Mouse (Mus musculus): Measurements from ENCODE around the gene Pced1b. TPM values are rescaled to one million over a fixed set of nuclear protein-coding genes. Genes with fewer than 3 reads are reported as not detected.

Pced1b gene
- total RNA-seq, 2 experiments from 2014 or later = 6.4 to 38.6 TPM

DNA sequence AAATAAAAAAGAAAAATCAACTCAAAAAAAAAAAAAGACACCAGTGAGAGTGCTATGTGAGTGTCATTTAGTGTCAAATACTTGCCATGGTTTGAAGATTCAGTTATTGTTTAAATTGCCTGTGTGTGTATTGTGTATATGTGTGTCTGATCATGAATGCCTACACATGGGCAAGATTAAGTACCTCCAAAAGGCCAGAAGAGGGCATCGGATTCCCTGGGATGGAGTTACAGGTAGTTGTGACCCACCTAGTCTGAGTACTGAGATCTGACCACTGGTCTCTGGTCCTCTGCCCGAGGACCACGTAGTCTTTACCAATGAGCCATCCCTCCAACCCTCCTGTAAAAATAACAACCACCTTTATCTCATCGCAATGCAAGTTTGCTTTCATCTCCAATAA is 7.5 kb downstream of the Pced1b start:
- ATAC-seq (replicated peaks; ENCODE audit: low FRiP score, low TSS enrichment, poor library complexity, severe bottlenecking) = no peak

DNA sequence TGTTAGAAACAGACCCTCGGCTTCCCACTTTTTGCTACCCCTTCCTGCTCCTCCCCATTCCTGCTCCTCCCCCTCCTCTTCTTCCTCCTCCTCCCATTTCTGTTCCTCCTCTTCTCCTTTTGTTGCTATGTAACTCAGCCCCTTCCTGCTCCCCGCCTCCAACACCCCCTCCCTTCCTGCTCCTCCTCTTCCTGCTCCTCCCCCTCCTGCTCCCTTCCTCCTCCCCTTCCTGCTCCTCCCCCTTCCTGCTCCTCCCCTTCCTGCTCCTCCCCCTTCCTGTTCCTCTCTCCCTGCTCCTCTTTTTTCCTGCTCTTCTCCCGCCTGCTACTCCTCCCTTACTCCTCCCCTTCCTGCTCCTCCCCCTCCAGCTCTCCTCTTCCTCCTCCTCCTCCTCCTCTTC is 8.9 kb downstream of the Pced1b start:
- no peak for ATAC-seq (replicated peaks; ENCODE audit: low FRiP score, low TSS enrichment, poor library complexity, severe bottlenecking)

DNA sequence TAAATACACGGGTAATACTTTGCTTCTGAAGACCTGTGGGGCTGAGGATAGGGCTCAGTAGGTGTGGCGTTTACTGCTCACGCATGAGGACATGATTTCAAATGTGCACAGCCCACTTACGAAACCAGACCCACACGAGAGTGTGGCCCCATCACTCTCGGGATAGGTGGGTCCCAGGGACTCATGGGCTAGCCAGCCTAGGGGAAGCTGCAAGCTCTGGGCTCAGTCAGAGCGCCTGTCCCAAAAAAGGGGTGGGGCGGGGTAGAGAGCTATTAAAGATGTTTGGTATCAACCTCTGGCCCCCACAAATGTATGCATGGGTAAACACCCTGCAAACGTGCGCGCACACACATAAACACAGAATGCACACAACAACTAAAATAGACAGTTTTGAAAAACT is 9.5 kb downstream of the Pced1b start:
- ATAC-seq (replicated peaks; ENCODE audit: low FRiP score, low TSS enrichment, poor library complexity, severe bottlenecking) = no peak

DNA sequence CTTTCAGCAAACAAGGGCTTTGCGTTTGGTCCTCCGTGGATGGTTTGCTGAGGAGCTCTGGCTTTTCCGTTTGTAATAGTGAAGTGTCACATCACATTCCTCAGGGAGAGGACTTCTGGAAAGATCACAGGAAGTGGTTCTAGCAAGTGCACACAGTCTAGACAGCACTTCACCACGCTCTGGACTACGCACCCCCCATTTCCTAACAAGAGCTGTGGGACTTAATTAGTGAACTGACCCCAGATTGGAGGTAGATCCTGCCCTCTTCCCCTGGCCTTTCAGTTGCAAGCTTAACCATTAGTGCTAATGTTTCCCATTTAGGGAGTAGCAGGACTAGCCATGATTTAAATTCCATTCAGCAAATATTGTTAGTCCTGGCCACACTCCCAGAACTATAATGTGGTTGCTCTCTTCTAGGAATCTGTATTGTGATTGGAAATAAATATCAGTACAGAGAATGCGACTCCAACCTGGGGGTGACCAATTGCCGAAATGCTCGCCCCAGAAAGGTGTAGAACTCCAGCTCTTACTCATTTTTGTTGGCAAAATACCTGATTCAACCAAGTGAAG is 10.4 kb downstream of the Pced1b start:
- no peak for ATAC-seq (replicated peaks; ENCODE audit: low FRiP score, low TSS enrichment, poor library complexity, severe bottlenecking)

DNA sequence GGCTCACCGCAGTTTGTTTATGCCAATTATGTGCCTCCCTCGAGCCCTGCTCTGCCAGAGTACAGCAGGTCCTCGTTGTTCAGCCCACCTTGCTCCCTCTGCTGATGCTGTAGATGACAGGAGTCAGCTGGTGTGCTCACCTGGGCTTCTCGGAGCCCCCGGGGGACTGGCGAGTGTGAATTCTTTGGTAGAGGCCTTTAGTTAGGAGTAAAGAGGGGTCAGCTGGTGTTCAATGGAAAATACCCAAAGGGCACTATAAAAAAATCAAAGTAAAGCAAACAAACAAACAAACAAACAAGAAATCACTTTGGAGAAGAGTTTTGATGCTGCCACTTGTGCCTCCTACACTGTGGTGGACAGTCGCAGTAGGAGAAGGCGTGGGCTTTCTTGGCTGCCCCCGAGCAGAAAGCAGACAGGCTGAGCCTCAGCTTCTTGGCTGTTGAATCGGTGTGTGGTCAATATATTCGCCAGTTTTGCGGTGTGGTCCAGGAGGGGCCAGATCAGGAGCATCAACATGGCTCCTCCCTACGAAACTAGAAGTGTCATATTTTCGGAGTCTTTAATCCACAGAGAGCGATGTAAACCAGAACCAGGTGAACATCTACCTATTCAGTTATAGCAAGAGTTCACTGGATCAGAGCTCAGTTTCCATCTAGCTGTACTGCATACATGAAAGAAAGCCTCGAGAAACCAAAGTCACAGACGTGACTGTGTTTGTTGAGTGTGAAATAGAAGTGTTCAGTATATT is 11.8 kb downstream of the Pced1b start:
- no peak for ATAC-seq (replicated peaks; ENCODE audit: low FRiP score, low TSS enrichment, poor library complexity, severe bottlenecking)

DNA sequence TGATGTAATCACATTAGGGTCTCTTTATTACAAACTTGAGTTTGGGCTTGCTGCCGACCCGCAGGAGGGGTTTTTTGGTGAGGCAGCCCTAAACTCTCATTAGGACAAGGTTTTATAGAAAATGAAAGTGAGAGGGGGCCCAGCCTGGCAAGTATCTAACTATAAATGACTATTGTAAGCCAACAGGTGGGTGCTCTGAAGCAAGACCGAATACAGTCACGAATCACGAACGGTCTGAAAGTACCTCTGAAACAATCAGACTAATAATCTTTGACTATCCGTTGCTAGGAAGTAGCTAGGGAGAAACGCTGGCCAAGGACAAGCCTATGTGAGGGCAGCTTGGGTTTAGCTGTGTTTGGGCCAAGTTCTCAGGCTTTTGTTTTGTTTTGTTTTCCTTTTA is 12.4 kb downstream of the Pced1b start:
- ATAC-seq (replicated peaks; ENCODE audit: low FRiP score, low TSS enrichment, poor library complexity, severe bottlenecking) = no peak

DNA sequence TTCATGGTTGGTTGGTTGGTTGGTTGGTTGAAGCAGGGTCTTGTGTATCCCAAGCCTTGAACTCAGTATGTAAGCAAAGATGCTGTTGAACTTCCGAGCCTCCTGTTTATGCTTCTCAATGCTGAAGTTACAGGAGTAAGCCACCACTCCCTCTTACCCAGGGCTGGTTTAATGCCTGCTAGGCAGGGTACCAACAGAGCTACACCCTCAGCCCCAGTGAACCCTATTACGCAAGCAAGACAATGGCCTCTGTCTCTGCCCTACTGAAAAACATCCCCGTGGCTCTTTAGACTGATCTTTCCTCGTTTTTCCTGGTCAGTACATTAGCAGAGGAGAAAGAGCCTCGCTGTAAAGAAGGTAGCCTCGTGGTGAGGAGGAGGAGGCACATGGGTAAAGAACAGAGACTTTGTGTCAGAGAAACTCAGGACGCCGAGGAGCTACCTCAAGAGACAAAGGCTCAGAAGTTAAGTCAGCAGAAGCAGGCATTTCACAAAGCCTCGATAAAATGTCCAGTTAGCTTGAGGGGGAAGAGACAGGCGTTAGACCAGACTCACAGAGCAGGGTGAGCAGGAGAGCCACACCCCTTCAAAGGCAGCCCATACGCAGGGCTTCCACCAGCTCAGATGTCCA is 13.2 kb downstream of the Pced1b start:
- 0 out of 2 replicates have a peak, but pooled peaks have one; percentile 50 for ATAC-seq (replicated peaks; ENCODE audit: low FRiP score, low TSS enrichment, poor library complexity, severe bottlenecking)

DNA sequence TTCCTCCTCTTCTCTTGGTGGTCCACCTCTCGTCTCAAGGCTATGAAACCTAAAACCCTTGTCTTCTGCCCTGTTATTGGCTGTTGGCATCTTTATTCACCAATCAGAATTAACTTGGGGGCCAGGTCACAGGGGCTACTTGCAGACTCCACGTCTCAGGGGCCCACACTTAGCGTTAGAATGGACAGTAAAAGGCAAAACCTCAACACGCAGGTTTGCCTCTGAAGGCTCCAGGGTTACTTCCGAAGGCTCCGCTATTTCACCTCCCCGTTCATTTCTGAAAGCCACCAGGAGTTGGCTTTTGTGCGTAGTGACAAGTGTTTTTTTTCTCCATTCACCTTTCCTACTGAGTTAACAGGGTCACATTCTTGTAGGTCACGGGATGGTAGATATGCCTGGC is 15.3 kb downstream of the Pced1b start:
- ATAC-seq (replicated peaks; ENCODE audit: low FRiP score, low TSS enrichment, poor library complexity, severe bottlenecking) = no peak

DNA sequence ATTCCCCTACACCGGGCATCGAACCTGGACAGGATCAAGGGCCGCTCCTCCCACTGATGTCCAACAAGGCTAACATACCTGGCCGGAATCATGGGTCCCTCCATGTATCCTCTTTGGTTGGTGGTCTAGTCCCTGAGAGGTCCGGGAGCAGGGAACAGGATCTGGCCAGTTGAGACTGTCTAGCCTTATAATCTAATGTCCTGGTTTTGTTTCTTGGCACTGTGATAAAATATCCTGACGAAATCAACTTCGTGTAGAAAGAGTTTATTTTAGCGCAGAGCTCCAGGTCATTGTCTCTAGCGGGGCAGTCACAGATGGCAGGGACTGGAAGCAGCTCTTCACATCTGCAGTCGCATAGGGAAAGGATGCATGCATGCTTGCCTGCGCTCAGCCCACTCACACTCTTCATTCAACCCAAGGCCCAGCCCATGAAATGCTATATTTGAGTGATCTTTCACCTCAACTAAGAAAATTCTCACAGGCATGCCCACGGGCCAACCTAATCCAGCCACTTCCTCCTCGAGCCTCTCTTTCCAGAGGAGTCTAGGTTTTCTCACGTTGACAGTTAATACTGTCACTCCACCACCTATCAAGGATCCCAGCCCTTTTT is 19.4 kb downstream of the Pced1b start:
- ATAC-seq (replicated peaks; ENCODE audit: low FRiP score, low TSS enrichment, poor library complexity, severe bottlenecking) = no peak

DNA sequence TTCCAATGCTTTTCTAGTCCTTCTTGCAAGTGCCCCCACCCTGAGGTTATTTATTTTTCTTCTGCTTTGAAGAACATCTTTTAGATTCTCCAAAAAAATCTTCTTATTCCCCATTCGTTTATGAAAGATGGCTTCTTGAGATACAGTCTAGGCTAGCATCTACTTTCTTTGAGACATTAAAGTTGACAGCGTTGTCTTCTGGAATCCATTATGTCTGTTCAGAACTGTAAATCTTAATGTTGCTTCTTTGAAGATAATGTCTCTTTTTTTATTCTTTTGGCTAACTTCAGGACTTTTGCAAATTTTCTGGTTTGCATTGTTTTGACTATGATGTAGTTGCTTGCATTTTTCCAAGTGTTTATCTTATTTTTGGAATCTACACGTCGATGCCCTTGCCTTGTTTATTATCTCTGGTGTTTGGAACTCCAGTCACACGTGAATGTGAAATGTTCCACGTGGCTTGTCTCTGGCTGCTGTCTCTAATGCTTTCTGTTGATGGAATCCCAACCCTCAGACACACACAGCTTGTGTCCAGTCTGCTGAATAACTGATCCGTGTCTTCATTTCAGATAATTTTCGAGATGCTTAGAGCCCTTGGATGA is 20.3 kb downstream of the Pced1b start:
- ATAC-seq (replicated peaks; ENCODE audit: low FRiP score, low TSS enrichment, poor library complexity, severe bottlenecking) = no peak

DNA sequence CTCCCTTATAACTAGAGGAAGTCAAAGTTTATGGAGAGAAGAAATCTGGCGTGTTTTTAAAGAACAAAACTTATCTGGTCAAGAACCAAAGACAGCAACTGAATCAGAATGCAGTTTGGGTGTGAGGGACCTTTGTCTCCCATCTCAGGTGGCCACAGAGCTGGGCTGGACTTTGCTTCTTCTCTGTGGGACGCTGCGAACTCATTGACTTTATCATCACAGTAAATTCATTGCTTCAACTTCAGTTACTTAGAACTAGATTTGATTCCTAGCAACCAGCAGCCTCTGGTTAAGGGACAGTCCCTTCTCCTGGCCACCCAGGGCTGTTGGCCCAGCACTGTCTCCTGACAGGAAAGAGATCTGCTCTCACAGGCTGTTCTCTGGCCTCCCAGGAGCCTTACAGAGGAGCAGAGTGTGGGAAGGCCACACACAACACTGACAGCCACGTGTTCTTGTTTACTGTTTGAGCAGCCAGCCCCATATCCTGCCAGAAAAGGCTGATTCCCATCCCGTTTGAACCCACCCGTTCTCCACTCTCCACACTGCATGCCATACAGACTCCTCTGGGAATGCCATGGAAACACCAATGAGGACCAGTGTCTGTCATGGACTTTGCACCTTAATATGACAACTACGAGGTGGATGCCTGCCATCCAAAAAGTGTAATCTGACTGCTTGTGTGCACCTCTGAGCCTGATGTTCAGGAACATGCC is 25.2 kb downstream of the Pced1b start:
- no peak for ATAC-seq (replicated peaks; ENCODE audit: low FRiP score, low TSS enrichment, poor library complexity, severe bottlenecking)

DNA sequence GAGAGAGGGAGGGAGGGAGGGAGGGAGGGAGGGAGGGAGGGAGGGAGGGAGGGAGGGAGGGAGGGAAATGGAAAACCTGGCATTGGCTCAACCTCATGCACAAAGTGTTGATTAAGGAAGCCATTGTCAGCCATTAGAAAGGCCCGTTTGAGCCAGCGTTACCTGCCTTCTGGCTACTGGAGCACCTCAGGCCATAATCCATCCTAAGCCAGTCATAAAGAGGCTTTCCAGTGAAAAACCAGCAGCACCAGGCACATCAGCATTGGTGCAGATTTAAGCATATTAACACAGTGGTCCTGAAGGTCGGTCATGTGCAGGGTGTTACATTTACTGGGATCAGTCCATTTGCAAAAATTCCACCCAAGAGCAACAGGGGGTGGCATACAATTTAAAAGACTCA is 25.9 kb downstream of the Pced1b start:
- no peak for ATAC-seq (replicated peaks; ENCODE audit: low FRiP score, low TSS enrichment, poor library complexity, severe bottlenecking)

DNA sequence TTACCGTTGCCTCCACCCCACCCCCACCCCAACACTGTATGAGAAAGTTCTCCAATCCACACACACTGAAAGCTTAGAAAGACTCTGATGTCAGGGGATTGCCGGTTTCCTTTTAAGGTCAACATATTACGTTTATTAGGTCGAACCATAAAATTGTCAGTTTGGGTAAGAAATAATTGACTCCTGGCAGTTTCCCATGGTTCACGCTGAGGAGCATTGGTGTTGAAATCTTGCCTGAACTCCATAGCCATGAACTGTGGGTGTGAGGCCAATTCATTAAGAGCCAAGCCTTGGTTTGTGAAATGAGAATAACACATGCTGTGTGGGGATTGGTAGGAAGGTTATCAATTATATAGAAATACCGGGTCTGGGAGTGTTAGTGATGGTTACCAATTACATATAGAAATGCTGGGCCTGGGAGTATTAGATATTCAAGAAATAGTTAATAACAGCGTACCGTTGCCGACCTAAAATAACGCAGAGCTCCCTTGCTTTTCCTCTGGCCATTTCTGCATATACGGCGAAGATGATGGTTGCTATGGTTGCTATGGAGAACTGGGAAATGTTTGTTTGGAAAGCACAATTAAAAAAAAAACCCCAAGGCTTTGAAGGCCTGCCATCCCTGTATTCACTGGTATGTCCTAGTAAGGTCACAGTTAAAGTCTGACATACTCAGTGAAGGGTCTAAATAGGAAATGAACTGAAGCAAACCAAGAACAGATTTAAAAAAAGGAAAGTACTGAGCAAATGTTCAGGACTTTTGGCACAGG is 28.9 kb downstream of the Pced1b start:
- no peak for ATAC-seq (replicated peaks; ENCODE audit: low FRiP score, low TSS enrichment, poor library complexity, severe bottlenecking)

DNA sequence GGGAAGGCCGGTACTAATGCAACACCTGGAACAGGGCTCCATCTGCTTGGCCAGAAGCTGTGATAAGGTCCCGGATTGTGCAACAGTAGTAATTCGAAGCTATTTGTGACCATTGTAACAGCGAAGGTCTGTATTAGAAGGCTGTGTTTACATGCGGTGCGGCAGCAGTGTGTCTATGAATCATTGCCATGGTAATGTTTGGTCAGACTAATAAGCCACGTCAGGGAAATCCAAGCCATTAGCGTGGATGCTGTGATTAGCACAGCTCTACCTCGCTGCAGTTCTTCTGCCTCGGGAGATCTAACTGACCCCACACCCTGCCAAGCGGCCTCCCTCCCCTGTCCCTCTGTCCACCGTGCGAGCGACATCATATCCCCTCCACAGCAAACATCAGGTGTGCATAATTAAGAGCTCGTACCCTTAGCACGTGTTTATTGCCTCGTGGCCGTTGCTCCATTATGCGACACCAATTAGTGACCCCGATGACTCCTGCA is 29.8 kb downstream of the Pced1b start:
- ATAC-seq (replicated peaks; ENCODE audit: low FRiP score, low TSS enrichment, poor library complexity, severe bottlenecking) = no peak

DNA sequence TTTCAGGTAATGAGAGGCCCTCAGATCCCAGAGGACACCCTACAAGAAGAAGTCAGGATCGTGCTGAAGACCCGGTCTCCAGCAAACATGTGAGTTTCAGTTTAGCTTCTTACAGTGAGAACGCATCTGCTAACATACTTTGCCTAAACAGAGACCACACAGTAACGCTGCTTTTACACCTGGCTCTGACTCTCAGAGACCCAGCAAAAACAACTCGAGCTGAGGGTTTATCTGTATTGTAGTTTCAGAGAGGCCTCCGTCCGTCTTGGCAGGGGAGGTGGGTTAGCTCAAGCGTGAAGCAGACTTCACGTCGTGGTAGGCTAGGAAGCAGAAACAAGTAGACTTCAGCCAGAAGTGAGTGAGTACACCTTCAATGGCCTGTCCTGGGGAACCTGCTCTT is 30.4 kb downstream of the Pced1b start:
- ATAC-seq (replicated peaks; ENCODE audit: low FRiP score, low TSS enrichment, poor library complexity, severe bottlenecking) = no peak

DNA sequence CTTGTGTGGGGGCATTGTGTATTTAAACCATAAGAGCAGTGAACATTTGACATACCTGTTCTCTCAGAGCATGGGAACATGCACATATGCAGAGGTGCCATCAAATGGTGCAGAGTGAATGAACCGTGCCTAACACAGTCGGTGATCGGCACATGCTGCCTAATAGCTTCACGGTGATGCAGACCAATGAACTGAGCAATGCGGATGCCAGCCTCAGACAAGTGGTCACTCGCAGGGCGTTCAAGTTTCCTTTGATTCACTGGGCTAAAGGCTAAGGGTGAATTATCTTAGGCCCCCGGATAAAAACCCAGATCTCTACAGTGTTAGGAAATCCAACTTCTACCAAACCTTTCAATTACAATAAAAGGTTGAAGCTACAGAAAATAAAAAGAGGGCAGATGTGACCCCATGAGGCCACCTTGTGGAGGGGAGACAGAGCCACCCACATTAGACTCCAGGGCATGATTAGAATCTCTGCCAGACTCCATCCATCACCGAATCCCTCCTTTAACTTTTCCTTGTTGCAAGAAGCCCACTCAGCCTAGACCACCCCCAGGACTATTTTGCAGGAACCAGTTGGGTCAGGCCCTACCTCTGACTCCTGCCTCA is 31.5 kb downstream of the Pced1b start:
- ATAC-seq (replicated peaks; ENCODE audit: low FRiP score, low TSS enrichment, poor library complexity, severe bottlenecking) = no peak

DNA sequence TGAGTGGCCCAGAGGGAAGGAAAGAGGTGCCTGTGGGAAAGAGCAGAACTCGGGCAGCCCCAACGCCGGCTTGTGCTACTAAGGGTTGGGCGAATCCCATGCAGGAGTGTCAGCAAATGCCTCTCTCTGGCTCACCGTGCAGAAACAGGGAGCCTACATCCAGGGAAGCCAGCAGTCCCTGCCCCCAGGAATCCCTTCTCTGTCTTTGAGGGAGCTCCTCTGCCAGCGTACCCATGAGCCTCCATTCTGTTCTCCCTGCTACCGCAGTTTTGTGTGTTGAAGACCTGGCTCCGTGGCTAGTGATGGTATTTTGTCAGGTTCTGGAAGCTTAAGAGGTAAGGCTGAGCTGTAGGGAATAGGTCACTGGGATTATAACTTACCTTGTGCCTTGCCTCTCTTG is 33.2 kb downstream of the Pced1b start:
- ATAC-seq (replicated peaks; ENCODE audit: low FRiP score, low TSS enrichment, poor library complexity, severe bottlenecking) = no peak

DNA sequence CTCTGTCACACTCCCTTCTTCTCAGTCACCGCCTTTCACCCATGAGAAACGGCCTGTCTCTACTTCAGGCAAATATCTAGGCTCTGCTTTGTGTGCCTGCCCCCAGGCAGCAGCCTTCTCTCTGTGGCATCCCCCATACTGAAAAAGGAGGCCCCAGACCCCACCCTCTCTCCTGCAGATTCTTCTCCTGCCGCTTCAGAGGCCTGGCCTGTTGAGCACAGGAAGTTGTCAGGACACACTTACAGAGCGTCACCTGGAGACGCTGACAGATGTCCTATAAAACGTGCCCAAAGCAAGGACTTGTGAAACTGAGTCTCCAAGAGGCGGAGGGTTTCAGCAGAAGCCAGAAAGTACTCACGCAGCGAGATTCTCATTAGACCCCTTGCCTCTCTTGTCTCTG is 33.9 kb downstream of the Pced1b start:
- ATAC-seq (replicated peaks; ENCODE audit: low FRiP score, low TSS enrichment, poor library complexity, severe bottlenecking) = no peak

Measured in megakaryocyte-erythroid progenitor cell, adult 5-6 weeks (primary cell).